Mouse (Mus musculus): Measurements from ENCODE around the gene Lsm2.

Gene Lsm2

DNA sequence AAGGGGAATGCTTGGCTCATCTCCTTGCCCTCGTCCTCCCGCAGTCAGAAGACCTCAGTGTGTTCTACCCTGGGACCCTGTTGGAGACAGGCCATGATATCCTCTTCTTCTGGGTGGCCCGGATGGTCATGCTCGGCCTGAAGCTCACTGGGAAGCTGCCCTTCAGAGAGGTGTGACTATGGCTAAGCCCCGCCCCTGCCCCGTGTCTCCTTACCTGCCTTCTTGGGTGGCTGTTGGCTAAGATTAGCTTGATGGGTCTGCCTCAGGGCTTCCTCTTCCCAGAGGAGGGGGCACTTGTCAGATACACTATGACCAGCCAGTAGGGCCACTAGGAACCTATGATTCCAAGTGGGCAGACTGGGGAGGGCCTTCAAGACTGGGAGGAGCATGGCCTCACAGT, 31.6 kb downstream of the Lsm2 start:
- DNase-seq (ENCODE audit: low spot score) = no peak

DNA sequence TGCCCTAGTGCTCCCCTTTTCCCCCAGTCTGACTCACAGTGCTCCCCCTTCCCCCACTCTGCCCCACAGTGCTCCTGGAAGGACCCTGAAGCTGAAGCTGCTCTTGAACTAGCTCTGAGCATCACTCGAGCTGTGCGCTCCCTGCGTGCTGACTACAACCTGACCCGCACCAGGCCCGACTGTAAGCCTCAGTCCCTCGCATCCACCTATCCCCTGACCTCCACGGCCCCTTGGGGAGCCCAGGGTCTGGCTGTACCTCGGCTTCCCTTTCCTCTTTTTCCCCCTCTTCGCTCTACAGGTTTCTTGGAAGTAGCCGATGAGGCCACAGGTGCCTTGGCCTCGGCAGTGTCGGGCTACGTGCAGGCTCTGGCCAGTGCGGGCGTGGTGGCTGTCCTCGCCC, 33.6 kb downstream of the Lsm2 start:
- no peak for DNase-seq (ENCODE audit: low spot score)

DNA sequence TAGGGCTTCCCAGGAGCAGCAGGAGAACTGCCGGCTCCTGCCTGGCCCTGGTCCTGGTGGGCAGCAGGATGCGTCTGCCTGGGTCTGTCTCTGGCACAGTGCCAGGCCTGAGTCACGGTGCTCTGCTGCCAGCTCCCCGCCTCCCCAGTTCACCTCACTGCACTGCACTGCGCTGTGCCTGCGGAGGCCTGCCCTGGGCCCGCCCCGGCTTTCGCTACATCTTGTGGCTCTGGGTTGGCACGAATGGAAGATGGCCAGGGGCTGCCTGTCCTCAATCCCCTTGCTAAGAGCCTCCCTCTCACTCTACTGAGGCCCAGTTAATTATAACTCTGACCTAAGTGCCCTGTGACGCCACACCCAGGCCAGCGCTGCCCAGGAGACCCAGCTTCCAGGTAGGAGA, 34.7 kb downstream of the Lsm2 start, which contains the start of gene Vwa7:
TSS of gene Vwa7 (plus strand) at position 204 of the 400 bp plus-strand sequence.
- no peak for DNase-seq (ENCODE audit: low spot score)

DNA sequence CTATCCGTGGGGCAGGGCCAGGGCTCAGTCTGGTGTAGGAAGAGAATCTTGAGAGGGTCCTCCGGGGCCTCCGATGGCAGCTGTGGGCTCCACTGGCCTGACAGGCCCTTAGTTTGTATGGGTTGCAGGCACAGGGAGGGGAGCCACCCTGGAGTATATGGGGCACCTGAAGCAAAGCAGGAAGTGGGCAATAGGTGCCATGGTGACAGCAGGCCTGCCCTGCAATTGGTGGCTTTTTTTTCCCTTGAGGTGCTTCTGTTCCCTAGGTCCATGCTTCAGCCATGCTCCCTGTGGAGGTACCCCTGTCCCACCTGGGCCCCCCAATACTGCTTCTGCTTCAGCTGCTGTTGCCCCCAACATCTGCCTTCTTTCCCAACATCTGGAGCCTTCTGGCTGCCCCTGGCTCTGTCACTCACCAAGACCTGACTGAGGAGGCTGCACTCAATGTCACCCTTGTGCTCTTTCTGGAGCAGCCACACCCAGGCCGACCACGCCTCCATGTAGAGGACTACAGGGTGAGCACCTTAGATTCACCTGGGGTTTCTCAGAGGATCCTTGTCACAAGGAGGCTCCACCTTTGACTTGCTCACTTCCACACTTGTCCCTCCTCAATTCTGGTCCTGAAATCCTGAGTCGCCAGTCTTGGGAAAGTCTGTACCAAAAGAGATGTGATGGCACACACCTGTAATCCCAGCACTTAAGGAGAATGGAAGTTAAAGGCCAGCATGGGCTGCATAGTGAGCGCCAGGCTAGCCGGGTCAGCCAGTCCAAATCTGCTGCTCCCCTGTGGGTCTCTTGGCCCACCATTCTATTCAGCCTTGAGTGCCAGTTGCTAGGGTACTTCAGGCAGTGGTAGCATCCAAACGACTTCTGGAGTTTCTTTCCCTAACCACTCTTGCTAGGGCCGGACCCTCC, 35.4 kb downstream of the Lsm2 start:
- DNase-seq (ENCODE audit: low spot score) = no peak

DNA sequence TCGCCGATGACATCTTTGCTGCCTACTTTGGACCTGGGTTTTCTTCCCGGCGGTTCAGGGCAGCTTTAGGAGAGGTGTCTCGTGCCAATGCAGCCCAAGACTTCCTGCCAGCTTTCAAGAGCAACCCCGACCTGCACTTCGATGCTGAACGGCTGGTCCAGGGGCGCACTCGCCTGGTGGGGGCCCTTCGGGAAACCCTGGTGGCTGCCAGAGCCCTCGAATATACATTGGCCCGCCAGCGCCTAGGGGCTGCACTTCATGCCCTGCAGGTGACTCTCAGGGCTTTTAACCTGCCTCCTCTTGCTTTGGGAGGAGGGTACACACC, 36.0 kb downstream of the Lsm2 start:
- DNase-seq (ENCODE audit: low spot score) = no peak

DNA sequence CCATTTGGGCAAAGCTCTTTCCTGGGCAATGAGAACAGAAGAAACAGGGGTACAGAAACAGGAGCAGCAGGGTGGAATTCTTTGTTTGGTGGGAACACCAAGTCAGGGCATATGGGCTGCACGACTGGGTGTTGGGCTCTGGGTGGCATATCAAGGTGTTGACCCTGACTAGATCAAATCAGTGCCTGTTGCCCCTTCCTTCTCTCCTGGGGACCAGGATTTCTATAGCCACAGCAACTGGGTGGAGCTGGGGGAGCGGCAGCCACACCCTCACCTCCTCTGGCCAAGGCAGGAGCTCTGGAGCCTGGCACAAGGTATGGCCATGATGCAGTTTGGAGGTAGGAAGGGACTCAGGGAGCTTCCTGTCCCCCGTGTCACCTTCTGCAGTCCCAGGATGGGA, 36.5 kb downstream of the Lsm2 start:
- no peak for DNase-seq (ENCODE audit: low spot score)

DNA sequence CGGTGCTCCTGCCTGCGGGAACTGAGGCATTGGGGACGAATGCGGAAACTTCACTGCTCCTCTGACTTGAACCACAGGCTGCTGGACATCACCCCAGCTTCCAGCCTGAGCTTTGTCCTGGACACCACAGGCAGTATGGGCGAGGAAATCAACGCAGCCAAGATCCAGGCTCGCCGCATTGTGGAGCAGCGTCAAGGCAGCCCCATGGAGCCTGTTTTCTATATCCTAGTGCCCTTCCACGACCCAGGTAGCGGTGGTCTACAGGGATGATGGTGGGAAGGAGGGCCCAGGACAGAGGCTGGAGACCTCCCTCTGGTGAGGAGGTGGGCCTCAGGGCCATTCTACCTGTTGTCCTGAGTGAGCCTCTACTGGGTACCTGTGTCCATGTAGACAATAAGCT, 38.2 kb downstream of the Lsm2 start:
- no peak for DNase-seq (ENCODE audit: low spot score)

DNA sequence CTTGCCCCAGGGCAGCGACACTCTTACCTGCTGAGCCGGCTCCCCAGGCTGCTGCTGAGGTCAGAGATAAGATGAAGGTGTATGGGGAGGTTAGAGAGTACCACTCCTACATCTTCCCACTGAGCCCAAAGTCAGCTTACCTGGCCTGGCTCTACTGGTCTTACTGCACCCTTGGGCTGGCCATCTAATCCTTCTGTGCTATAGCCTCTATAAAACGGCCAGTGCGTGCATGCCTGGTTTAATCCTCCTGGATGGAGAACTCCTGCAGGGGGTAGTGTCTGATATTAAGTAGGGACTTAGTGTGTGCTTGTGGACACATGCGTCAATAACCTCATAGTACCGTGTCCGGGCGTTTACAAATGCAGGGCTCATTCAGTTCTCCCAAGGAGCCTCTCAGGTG, 38.9 kb downstream of the Lsm2 start:
- DNase-seq (ENCODE audit: low spot score) = no peak

DNA sequence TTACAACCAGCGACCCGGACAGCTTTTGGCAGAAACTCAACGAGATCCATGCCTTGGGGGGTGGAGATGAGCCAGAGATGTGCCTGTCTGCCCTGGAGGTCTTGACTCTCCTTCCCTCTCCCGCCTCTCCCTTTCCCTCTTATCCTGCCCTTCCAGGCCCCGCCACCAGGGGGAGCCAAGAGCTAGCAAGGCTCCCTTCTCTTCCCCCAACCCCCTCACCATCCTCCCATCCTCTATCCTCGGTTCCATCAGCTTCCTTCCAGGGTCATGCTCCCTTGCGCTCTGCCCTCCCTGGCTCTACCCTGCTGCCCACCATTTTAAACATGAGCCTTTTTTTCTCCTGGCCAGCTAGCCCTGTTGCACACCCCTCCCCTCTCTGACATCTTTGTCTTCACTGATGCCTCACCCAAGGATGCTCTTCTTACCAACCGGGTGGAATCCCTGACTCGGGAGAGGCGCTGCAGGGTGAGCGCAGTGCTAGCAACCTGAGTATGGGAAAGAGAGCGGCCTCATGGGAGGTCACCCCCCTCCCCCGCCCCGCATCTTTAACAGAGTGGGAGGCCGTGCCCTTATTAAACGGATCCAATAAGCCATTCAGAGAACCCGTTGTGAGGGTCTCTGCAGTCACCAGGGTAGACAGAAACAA, 39.6 kb downstream of the Lsm2 start:
- peak; percentile 85 for DNase-seq (ENCODE audit: low spot score)

DNA sequence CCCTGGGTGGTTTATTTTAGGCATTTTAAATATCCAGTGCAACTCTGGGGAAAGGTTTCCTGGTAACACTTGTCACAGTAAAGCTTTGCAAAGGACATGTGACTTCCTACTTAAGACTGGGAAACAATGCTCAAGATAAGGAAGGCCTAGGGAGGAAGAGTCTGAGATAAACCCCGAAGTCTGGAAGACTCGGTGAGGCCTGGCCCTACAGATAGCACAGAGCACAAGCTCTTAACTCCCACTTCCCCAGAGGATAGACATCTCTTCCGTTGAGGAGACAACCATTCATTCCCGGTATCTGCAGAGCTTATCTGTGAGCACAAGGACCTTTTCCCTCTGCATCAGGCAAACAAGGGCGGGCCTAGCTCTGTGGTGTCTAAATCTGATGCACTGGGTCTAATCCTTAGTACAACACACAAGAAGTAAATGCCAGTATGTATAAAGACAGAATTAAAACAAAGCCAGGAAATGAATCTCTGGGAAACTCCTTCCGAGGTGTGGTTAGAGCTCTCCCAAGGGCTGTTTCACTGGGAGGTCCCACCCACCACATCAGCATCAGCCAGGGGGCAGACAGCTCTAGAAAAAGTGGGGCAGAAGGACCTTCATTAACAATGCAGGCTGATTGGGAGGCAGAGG, 40.3 kb downstream of the Lsm2 start:
- DNase-seq (ENCODE audit: low spot score) = peak; percentile 68

DNA sequence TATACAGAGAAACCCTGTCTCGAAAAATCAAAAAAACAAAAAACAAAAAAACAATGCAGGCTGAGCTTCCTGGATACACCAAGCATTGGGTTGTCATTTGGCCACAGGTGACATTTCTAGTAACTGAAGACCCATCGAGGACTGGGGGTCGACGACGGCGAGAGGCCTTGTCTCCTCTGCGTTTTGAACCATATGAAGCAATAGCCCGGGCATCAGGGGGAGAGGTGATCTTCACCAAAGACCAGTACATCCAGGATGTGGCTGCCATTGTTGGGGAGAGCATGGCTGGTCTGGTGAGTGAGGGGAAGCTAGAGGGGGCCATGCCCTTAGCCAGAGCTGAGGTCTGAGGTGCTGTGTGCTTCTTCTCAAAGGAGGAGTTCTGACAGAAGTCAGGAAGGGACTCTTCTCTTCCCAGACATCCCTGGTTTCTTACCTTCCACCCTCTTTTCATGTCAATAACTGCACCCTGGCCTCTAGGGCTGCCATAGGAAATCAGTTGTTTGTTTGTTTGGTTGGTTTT, 40.9 kb downstream of the Lsm2 start:
- no peak for DNase-seq (ENCODE audit: low spot score)

DNA sequence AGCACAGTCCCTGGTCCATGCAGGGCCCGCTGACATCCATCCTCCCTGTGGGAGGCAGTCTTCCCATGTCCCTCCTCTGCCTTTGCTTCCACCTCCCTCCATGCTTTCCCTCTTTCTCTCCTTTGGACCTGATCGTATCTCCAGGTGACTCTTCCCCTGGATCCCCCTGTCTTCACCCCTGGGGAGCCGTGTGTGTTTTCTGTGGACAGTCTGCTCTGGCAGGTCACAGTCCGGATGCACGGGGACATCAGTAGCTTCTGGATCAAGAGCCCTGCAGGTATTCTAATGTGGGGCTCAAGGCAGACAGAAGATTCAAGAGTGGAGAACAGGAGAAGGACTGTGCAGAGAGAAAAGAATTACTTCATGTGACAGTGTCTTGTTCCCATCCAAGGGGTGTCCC, 41.6 kb downstream of the Lsm2 start:
- no peak for DNase-seq (ENCODE audit: low spot score)

DNA sequence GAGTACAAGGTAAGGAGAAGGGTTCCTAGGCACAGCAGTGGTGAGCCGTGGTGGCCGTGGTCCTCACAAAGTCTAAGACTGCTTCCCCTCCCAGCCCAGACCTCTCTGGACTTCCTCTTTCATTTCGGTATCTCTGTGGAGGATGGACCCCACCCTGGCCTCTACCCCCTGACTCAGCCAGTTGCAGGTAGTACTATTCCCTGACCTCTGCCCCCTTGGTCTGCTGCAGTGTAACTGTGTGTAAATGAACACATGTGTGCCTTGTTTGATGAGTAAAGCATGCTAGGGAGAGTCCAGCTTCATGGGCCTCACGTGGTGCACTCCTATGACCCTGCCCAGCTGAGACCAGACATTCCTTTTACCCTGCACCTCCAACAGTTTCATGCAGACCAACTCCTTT, 42.1 kb downstream of the Lsm2 start:
- no peak for DNase-seq (ENCODE audit: low spot score)

DNA sequence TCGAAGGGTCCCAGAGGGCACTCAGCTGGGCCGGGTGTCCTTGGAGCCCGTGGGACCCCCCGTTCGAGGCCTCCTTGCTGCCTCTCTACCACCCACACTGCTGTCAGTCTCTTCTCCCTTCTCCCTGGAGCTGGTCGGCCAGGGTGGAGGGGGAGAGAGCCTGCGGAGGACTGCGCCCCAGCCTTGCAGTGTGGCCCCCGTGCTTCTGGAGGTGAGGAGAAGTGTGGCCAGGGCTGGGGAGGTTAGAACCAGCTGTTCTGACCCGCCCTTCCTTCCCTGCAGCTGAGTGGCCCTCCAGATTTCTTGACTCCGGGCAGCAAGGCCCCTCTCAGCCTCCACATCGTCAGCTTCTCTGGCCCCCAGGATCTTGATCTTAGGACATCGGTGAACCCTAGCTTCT, 42.6 kb downstream of the Lsm2 start:
- DNase-seq (ENCODE audit: low spot score) = no peak

DNA sequence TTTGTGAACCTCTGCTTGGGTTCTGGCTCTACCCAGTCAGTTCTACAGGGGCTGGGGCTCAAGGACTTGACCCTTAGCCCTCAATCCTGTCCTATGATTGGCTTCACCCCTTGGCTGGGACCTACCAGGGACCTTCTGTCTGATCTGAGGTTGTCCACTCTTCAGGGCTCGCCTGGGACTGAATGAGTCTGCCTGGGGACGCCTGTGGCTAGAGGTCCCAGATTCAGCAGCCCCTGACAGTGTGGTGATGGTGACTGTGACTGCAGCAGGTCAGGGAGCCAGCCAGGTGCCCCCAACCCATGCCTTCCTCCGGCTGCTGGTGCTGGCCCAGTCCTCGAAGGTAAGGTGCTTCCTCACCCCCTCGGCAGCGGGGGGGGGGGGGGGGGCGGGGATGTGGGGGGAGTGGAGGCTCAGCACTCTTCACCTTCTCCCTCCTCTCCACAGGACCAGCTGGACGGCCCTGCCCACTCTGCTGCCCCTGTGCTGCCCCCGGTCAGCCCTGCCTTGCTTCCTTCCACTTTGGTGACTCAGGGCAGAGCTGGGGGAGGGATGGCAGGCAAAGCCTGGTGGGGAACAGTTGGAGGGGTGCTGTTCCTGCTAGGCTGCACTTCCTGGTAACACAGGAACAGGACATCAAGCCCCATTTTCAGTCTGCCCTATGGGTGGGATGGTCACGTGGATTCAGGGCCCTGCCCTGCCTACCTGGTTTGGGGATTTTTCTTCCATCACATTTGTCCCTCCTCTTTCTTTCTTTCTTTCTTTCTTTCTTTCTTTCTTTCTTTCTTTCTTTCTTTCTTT, 43.2 kb downstream of the Lsm2 start:
- no peak for DNase-seq (ENCODE audit: low spot score)

DNA sequence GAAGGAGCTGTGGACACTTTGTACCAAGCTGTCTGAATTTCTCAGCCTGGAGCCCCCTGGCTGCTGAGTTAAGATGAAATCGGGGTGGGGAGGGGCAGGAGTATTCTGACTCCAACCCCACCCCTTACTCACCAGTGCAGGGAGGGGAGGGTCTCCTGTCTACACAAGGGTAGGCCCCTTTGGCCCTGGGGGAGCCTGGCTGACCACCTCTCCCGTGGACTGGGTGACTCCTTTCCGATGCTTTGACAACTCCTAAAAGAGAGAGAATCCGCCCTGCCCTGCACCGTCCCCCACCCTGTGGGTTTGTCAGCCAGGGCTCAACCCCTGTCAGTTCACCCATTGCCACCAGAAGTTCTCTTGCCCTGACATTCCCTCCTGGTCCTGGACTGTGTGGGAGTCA, 44.5 kb downstream of the Lsm2 start:
- no peak for DNase-seq (ENCODE audit: low spot score)

DNA sequence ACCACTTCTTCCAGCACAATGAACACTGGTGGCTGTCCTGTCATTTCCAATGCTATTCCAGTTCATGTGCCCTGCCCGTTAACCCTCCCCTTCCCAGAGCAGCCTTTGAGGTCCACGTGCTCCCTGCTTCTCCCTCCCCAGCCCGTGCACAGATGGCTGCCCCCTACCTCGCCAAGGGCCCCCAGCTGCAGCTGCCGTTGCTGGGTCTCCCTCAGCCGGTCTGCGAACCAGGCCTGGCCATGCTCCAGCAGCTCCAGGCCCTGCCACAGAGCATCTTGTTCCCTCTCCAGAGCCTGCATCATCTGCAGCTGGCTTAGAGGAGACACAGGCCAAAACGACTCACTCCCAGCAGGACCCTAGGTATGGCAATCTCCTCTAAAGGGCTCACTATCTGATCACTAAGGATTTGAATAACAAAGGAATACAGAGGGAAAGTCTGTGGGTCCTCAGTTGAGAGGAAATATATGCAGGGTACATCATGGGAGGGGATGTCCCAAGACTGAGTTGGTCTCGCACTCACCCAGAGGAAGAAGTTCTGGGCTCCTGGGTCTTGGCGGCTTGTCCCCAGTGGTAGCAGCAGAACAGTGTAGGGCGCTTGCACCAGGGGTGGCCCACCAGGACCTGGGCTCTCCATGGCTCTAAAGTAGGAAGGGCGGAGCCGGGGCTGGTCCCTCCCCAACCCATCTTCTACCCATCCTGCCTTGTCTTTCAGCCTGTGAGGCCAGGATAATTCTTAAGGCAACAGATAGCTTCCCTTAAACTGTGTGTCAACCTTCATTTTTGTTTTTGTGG, 45.8 kb downstream of the Lsm2 start, which contains the start of gene Sapcd1:
TSS of gene Sapcd1 (minus strand) at position 740 of the 792 bp plus-strand sequence.
- DNase-seq (ENCODE audit: low spot score) = no peak

DNA sequence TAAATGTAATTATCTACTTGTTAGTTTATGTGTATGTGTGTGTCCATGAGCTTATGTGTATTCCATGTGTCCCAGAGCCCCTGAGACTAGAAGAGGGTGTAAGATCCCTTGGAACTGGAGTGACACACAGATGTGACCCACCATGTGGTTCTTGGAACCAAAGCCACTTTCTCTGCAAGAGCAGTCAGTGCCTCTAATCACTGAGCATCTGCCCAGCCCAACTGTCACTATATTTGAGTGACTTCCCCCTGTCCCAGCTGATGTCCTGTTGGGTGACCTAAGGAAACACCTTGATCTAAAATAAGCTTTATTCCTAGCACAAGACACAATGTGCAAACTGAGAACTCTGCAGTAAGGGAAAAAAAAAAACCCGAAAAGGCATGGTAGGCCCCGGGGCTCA, 46.7 kb downstream of the Lsm2 start:
- DNase-seq (ENCODE audit: low spot score) = no peak

DNA sequence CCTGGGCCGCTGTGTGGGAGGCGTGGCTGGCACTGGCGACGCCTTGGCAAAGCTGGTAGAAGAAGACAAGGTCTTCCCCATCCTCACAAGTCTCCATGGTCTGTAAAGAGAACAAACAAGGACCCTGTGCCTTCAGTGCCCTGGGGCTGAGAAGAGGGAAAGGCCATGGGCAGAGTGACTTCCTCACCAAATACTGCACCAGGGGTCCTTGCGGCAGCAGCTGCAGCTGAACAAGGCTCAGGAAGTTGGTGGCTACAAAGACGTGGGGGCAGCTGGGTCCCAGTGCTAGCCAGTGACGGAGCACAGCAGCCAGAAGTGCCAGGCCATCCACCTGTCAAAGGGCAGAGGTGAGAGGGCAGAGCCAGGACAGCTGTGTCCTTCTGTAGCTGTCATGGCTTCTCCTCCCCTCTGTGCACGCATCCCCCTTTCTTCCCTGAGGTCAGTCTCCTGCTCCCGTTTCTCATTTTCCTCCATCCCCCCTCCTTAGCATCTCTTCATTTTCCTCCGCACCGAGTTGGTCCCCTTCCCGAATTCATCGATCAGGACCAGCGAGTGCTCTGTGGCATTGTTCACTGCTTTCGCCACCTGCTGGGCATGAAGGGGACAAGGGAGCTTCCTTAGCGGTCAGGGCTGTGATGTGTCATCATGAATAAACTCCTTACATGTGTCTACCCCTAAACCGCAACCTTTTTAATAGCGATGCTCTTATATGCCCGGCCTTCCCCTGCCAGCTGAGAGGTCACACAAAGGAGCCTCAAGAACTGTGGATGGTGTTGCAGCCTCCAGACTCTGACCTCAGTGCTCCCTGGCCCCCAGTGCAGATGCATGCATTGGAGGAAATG, 48.2 kb downstream of the Lsm2 start:
- DNase-seq (ENCODE audit: low spot score) = no peak

DNA sequence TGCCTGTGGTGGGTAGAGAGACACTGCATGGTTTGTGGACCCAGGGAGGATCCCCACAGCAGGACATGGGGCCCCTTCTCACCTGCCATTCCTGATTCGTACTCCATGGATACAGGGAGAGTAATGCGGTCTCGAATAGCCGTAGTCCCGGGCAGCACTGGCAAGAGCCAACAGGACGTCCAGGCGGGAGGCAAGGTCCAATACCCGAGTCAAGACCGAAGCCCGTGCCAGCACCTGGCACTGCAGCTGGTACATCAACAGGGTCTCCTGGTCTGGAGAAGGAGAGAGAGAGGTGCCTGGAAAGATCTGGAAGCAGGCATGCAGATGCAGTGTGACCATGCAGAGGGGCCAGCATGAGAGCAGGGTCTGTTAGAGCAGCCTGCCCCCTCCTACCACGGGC, 49.6 kb downstream of the Lsm2 start:
- no peak for DNase-seq (ENCODE audit: low spot score)
